Mouse (Mus musculus) c-Kit-negative CD71-positive TER-119-positive erythroid progenitor cells, embryonic 14.5 days (primary cell): ENCODE results near the gene Il18.

Source experiments
- DNase-seq: peaks from one replicate; pipeline ENCODE4 v3.0.0-alpha.2; 2013; ENCODE audit warnings: low read depth, low spot score

Gene Il18

GRCm38 (mm10) chr9:50553547-50553946 is 1.1 kb upstream of the Il18 start:
- DNase-seq, result no peak

GRCm38 (mm10) chr9:50555094-50555446 is 443 bp downstream of the Il18 start, which contains the start of gene Bco2:
TSS of gene Bco2 (minus strand) at chr9:50555181.
- DNase-seq, result no peak

DNA sequence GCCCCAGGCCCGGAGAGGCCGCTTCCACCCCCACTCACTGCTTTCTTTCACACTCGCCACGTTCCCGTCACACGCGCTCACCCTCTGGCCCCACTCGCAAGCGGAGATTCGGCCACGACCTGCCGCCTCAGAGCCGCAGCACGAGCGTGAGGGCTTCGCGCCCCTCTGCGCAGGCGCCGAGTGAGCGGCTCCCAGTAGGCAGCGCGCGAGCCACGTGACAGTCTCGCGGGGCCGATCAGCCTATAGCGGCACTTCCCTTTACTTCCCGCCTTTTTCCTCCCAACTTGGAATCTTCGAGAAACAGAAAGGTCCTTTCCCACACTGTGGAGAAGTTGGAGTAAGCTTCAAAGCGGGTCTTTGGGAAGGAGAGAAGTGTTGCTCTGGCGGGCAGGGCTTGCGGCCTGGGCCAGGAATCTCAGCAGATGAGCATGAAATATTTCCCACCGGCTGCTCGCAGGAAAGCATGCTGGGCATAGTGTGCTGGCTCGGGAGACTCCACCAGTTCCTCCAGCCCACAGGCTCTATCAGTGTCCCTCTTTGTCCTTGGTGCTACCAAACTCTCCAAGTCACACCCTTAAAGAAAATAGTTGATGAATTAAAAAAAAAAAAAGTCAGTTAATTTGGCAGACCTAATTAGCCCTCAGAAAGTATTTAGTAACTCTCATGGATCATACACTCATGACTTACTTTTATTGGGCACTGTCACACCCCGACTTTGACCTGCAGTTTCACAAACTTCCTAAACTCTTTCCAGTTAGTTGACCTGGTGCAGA is 6.7 kb downstream of the Il18 start, which contains the start of gene Tex12:
Tex12 (minus strand) TSS at position 181 of the 773 bp plus-strand sequence.
- DNase-seq, result no peak

DNA sequence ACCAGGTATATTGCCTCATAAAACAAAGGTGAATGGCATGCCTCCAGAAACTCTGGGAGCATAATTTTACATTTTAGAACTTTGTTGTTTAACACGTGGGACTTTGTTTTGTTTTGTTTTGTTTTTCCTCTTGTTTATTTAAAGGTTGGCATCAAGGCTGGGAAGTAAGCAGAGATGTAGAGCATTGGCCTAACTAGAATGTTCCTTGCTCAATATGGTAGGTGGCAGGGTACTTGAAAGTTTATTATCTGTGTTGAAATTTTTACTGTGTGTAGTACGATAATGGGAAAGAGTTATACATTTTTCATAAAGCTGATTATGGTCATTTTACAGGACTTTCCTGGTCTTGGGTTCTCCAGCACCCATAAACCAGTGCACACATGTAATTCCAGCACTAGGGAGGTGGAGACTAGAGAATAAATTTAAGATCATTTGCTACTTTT is 7.3 kb downstream of the Il18 start:
- no peak for DNase-seq

GRCm38 (mm10) chr9:50565173-50565572 is 10.5 kb downstream of the Il18 start:
- DNase-seq, result no peak

GRCm38 (mm10) chr9:50565940-50566339 is 11.3 kb downstream of the Il18 start:
- no peak for DNase-seq

- no peak for DNase-seq
These were observed 12.7 kb downstream of the Il18 start for GRCm38 (mm10) chr9:50567372-50567771.

GRCm38 (mm10) chr9:50567881-50568280 is 13.3 kb downstream of the Il18 start:
- no peak for DNase-seq

- no peak for DNase-seq
These were observed 15.2 kb downstream of the Il18 start for GRCm38 (mm10) chr9:50569599-50570525.

DNA sequence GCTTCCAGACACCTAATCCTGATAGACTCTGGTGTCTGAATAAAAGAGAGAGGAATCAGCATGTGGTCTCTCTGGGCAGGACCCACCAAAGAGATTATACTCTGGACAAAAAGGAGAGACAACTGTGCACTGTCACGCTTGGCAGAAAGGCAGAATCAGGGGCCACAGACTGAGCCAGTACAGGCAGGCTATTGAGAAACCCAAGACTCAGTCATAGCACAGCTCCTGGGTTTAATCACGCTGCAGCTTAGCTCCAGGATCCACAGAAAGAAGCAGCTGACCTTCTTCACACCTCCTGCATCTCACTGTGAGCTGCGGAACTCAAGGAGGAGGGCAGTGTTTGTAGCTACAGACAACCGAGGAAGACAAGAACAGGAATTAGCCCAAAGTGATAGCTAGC is 25.7 kb downstream of the Il18 start:
- DNase-seq, result no peak

DNA sequence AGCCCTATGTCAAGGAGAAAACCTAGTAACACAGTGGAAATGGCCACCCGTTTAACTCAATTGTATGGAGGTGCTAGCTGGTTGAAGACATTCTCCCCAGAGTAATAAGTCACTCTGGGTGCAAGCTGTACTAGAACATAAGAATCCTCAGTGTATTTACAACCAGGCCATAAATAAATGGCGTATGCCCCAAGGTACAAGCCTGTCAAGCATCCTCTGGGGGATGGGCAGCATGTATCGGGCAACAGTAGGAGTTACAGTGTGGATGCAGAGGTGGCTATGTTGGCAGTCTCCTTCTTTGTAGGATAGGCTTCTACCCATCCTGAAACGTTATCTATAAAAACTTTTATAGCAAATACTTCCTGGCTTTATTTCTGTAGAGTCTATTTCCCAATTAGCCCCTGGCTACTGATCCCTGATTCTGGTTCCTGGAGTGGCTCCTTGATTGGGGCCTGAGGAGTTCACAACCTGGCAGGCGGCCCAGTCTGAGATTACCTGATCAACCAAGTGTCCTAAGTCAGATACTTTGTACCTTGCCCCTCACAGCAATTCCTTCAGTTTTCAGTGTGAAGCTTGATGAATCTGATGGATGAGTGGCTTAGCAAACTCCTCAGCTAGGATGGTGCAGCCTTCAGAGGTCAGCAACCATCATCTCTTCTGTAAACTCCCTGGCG is 30.7 kb downstream of the Il18 start:
- DNase-seq, result no peak

DNA sequence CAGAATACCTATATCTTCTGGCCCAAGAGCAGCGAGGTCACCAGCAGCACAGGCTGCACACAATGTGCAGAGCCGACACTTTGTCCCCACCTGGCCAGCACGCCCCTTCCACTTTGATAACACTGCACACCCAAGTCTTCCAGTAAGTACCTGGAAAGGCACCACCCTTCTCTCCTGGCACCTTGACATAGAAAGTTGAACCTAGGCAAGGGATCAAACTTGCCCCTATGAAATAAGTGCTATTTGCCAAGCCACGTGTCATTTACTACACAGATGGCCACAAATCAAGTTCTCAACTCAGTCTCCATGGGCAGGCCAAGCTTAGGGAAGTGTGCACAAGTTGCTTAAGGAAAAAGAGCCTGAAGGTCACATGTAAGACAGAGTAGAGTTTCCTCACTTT is 32.3 kb downstream of the Il18 start:
- DNase-seq, result no peak

- DNase-seq, result no peak
These were observed 36.4 kb downstream of the Il18 start for GRCm38 (mm10) chr9:50590856-50591518.

DNA sequence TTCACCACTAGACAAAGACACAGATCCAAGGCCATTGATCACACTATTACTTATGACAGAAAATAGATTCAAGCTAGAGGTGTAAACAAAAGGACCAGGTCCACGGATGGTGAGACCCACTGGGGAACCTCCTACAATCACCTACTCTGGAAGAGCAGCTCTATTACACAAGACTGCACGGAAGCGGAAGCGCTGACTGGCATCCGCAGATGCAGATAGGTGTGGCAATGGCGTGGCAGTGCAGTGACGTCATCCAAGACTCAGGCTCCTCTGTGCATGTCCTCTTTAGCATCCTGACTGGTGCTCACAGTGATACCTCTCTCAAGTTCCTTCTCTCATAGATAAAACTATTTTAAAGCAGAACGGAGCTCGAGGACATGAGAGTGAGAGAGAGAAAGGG is 38.3 kb downstream of the Il18 start:
- no peak for DNase-seq

DNA sequence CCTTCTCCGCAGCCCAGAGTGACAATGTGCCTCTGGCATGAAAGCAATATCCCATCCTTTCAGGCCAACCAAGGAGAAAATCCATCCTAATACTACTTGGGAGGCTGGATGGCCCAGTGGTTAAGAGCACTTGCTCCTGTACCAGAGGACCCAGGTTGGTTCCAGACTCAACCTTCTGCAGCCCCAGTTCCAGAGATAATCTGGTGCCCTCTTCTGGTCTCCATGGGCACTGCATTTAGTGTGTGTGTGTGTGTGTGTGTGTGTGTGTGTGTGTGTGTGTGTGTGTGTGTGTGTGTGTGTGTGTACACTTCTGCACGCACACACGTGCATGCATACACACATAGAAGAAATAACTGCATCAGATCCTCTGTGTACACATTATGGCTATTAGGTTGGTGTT is 38.9 kb downstream of the Il18 start:
- DNase-seq, result no peak

DNA sequence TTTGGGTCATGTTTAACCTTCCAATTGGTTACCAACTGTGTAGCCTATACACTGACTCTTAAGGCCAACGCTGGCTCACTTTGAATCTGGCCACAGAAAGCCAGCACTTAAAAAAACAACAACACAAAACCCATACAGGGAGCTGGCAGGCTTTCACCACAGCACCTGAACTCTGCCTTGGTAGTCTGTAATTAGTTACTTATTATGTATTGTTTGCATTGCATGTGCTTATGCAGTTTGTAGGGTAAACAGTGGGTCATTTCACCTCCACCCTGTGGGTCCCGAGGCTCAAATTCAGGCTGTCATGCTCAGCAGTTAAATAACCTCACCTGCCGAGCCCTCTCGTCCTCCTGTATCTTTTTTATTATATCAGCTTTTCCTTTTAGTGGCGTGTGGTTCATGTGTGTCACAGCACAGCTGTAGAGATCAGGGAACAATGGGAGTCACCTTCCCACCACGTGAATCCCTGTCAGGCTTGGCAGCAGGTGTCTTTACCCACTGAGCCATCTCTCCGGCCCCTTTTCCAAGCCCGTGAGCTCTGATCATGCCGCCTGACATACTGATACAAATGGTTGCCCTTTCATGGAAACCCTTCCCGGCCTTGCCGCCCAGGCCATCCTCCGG is 40.3 kb downstream of the Il18 start:
- no peak for DNase-seq

- DNase-seq, result no peak
These were observed 42.3 kb downstream of the Il18 start for GRCm38 (mm10) chr9:50596973-50597372.

DNA sequence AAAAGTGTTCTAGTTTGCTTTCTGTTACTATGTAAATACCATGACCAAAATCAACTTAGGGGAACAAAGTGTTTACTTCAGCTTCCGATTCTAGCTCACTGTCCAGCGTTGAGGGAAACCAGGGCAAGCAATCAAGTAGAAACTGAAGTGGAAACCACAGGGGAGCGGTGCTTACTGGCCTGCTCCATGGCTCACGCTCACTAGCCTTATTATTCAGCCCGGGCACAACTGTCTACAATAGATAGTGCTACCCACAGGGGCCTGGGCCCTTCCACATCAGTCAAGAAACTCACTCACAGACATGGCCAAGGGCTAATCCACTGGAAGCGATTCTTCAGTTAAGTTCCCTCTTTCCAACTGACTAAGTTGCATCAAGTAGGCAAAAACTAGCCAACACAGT is 46.9 kb downstream of the Il18 start:
- no peak for DNase-seq

- DNase-seq, result no peak
These were observed 47.6 kb downstream of the Il18 start for GRCm38 (mm10) chr9:50602055-50602845.
